12 mouse cellular contexts compared by ENCODE assay signal in the genomic region with DNA sequence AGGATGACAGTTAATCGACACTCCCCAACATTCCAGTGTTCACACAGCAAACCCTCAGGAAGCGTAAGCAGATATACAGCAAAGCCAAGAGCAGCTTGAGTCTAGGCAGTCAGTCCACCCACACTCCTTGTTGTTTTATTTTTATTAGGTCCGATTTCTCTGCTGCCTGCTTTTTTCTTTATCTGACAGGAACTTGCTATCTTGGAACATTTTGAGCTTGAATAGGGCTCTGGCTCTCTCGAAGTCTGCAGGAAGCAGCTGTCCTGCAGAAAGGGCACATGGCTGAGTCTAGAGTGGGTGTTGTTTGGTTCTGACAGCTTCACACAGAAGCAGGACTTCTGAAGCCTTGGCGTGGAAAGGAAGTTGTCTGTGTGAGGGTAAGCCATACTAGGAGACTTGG. TPM values are rescaled to one million over a fixed set of nuclear protein-coding genes. Genes with fewer than 3 reads are reported as not detected.
A peak's percentile ranks its signal among the peaks of the same experiment; 100 is the strongest.
DNase-seq lines count a peak whose midpoint lies in the region; ATAC-seq and TF ChIP-seq lines count a peak whose summit lies in the region.
"Had no signal": no experiment of that assay in that cellular context is flagged by ENCODE, and none has a peak within 500 bp of the region (broad histone marks: within the 10 kb centered on the region; RNA-seq: fewer than 3 reads in every experiment).

No protein-coding gene starts in this region.

- no peak overlapping the region for H3K4me2 ChIP-seq in liver, embryonic 15.5 days
- no peak overlapping the region for H3K4me2 ChIP-seq in liver, embryonic 11.5 days
- H3K4me2 ChIP-seq in heart, embryonic 15.5 days: no peak overlapping the region
- H3K4me2 ChIP-seq in midbrain, postnatal 0 days (ENCODE audit: low read depth, low read length, poor library complexity, severe bottlenecking): no peak overlapping the region

- intact Hi-C loops in heart, postnatal 36 days (cut with DNase I): no loop called here

- peak; percentile 97 for DNase-seq in heart, adult 11 months
- no peak for DNase-seq in heart, postnatal 36 days
- DNase-seq in liver, embryonic 11.5 days (ENCODE audit: low spot score): no peak
- DNase-seq in lung, postnatal 25 days (ENCODE audit: low spot score): peak; percentile 43
- DNase-seq in midbrain, postnatal 0 days (ENCODE audit: low spot score): no peak
- DNase-seq in thymus, postnatal 25 days: no peak
- DNase-seq: gastrocnemius, adult 2 months; thymus, adult 18-20 months had no signal

- TF ChIP-seq CTCF in midbrain, postnatal 0 days (IDR thresholded peaks at IDR 0.05): no peak

- H3K27me3 ChIP-seq in liver, embryonic 15.5 days: peaks cover 8% of the 10 kb centered on the region; the same call in 1 of the 2 replicates
- no peaks in the 10 kb centered on the region for H3K27me3 ChIP-seq in liver, embryonic 11.5 days (replicated peaks; ENCODE audit: control insufficient read depth, insufficient read depth, low read length)
- H3K27me3 ChIP-seq in heart, embryonic 15.5 days: no peaks in the 10 kb centered on the region
- no peaks in the 10 kb centered on the region for H3K27me3 ChIP-seq in midbrain, postnatal 0 days (ENCODE audit: insufficient read depth, low read length)

- H3K36me3 ChIP-seq in liver, embryonic 15.5 days (replicated peaks): no peaks in the 10 kb centered on the region
- H3K36me3 ChIP-seq in liver, embryonic 11.5 days (ENCODE audit: control insufficient read depth, insufficient read depth, low read length): no peaks in the 10 kb centered on the region
- H3K36me3 ChIP-seq in heart, embryonic 15.5 days: no peaks in the 10 kb centered on the region
- no peaks in the 10 kb centered on the region for H3K36me3 ChIP-seq in midbrain, postnatal 0 days (ENCODE audit: insufficient read depth, low read length)

- H3K9ac ChIP-seq in liver, embryonic 15.5 days: no peak overlapping the region
- no peak overlapping the region for H3K9ac ChIP-seq in liver, embryonic 11.5 days (ENCODE audit: low read depth, low read length)
- H3K9ac ChIP-seq in heart, embryonic 15.5 days: no peak overlapping the region
- H3K9ac ChIP-seq in midbrain, postnatal 0 days (replicated peaks; ENCODE audit: low read length, poor library complexity, severe bottlenecking): no peak overlapping the region

- H3K9me3 ChIP-seq in liver, embryonic 15.5 days (replicated peaks): no peaks in the 10 kb centered on the region
- H3K9me3 ChIP-seq in liver, embryonic 11.5 days (ENCODE audit: control insufficient read depth, low read length): no peaks in the 10 kb centered on the region
- H3K9me3 ChIP-seq in heart, embryonic 15.5 days (replicated peaks): no peaks in the 10 kb centered on the region
- H3K9me3 ChIP-seq in midbrain, postnatal 0 days (ENCODE audit: low read length): no peaks in the 10 kb centered on the region

- H3K4me3 ChIP-seq in liver, embryonic 15.5 days (replicated peaks): no peak overlapping the region
- H3K4me3 ChIP-seq in liver, embryonic 11.5 days (ENCODE audit: low read depth, low read length): no peak overlapping the region
- no peak overlapping the region for H3K4me3 ChIP-seq in heart, embryonic 15.5 days
- no peak overlapping the region for H3K4me3 ChIP-seq in midbrain, postnatal 0 days (ENCODE audit: low read depth, low read length)
- H3K4me3 ChIP-seq: gastrocnemius, adult 2 months had no signal

- WGBS in liver, embryonic 15.5 days (ENCODE audit: insufficient replicate concordance): 20% methylated on average over 5 of the region's 5 CpGs
- WGBS in liver, embryonic 11.5 days: 41% methylated on average over 5 of the region's 5 CpGs
- WGBS in heart, embryonic 15.5 days: 21% methylated on average over 5 of the region's 5 CpGs
- whole genome bisulfite sequencing in midbrain, postnatal 0 days: 87% methylated on average over 5 of the region's 5 CpGs

- no peaks in the 10 kb centered on the region for H3K4me1 ChIP-seq in liver, embryonic 15.5 days (replicated peaks)
- 0 out of 2 replicates have a peak, but pooled peaks cover 6% of the 10 kb centered on the region for H3K4me1 ChIP-seq in liver, embryonic 11.5 days (replicated peaks; ENCODE audit: control insufficient read depth, insufficient read depth, low read length)
- H3K4me1 ChIP-seq in heart, embryonic 15.5 days (replicated peaks): peaks cover 29% of the 10 kb centered on the region
- peaks cover 4% of the 10 kb centered on the region for H3K4me1 ChIP-seq in midbrain, postnatal 0 days (ENCODE audit: insufficient read depth, low read length)

- no peak overlapping the region for H3K27ac ChIP-seq in liver, embryonic 15.5 days (replicated peaks)
- no peak overlapping the region for H3K27ac ChIP-seq in liver, embryonic 11.5 days (ENCODE audit: low read depth, low read length)
- H3K27ac ChIP-seq in heart, embryonic 15.5 days: peak overlapping the region; percentile 56
- no peak overlapping the region for H3K27ac ChIP-seq in midbrain, postnatal 0 days (ENCODE audit: low read depth, low read length)
- H3K27ac ChIP-seq: gastrocnemius, adult 2 months had no signal

- 0 out of 2 replicates have a peak, but pooled peaks have one; percentile 42 for ATAC-seq in liver, embryonic 15.5 days (ENCODE audit: insufficient read depth)
- ATAC-seq in liver, embryonic 11.5 days (replicated peaks; ENCODE audit: low FRiP score): no peak
- ATAC-seq in heart, embryonic 15.5 days (replicated peaks; ENCODE audit: insufficient number of reproducible peaks, insufficient read depth, low FRiP score, low read depth): peak; percentile 68
- ATAC-seq in midbrain, postnatal 0 days (ENCODE audit: low FRiP score): no peak
- ATAC-seq: hindbrain, embryonic 16.5 days; midbrain, embryonic 16.5 days had no signal

RNA-seq across cellular contexts. Expression of a gene that starts 11.1 kb away (rescaled TPM):
- total RNA-seq in heart, postnatal 36 days (2021): not detected
- polyA plus RNA-seq in liver, embryonic 15.5 days (2015; fragmentation: Nextera tagmentation; extraction: Ambion mirVana): 0.10 TPM in 1 of 2 replicates, not detected in the other
- polyA plus RNA-seq in liver, embryonic 11.5 days (2014; fragmentation: Nextera tagmentation; extraction: Ambion mirVana): 0.15 TPM in 1 of 2 replicates, not detected in the other
- polyA plus RNA-seq in heart, embryonic 15.5 days (2015; fragmentation: Nextera tagmentation; extraction: Ambion mirVana): 0.14 and 0.32 TPM in 2 replicates
- total RNA-seq in midbrain, postnatal 0 days (2014; rRNA removed): 1.4 TPM in 1 of 2 replicates, not detected in the other
- 0.39 and 0.41 TPM in 2 replicates for polyA plus RNA-seq in midbrain, postnatal 0 days (2015; fragmentation: Nextera tagmentation; extraction: Ambion mirVana)
- polyA plus RNA-seq: hindbrain, embryonic 16.5 days had no signal

RNA-seq across cellular contexts. Expression of a gene that starts 47.1 kb away (rescaled TPM):
- total RNA-seq in heart, postnatal 36 days (2021): 10 to 100 TPM; 28.4 to 28.9 TPM
- polyA plus RNA-seq in liver, embryonic 15.5 days (2015; fragmentation: Nextera tagmentation; extraction: Ambion mirVana): 2.8 and 3.3 TPM in 2 replicates
- polyA plus RNA-seq in liver, embryonic 11.5 days (2014; fragmentation: Nextera tagmentation; extraction: Ambion mirVana): 7.1 TPM in 2 replicates
- polyA plus RNA-seq in heart, embryonic 15.5 days (2015; fragmentation: Nextera tagmentation; extraction: Ambion mirVana): 7.7 and 8.9 TPM in 2 replicates
- total RNA-seq in midbrain, postnatal 0 days (2014; rRNA removed): 65.9 and 85.6 TPM in 2 replicates
- 24.9 and 28.6 TPM in 2 replicates for polyA plus RNA-seq in midbrain, postnatal 0 days (2015; fragmentation: Nextera tagmentation; extraction: Ambion mirVana)

RNA-seq across cellular contexts. Expression of a gene that starts 47.7 kb away (rescaled TPM):
- under 1 TPM in 1 of 2 experiments, not detected in 1; 0.35 TPM for total RNA-seq in heart, postnatal 36 days (2021)
- polyA plus RNA-seq in liver, embryonic 15.5 days (2015; fragmentation: Nextera tagmentation; extraction: Ambion mirVana): 0.16 and 0.18 TPM in 2 replicates
- not detected in 2 replicates for polyA plus RNA-seq in liver, embryonic 11.5 days (2014; fragmentation: Nextera tagmentation; extraction: Ambion mirVana)
- 0.18 TPM in 1 of 2 replicates, not detected in the other for polyA plus RNA-seq in heart, embryonic 15.5 days (2015; fragmentation: Nextera tagmentation; extraction: Ambion mirVana)
- total RNA-seq in midbrain, postnatal 0 days (2014; rRNA removed): 0.28 TPM in 1 of 2 replicates, not detected in the other
- polyA plus RNA-seq in midbrain, postnatal 0 days (2015; fragmentation: Nextera tagmentation; extraction: Ambion mirVana): not detected in 2 replicates
- polyA plus RNA-seq: hindbrain, embryonic 16.5 days; midbrain, embryonic 16.5 days had no signal

Comparison
In these comparisons a context has a peak if more than half of its experiments do, and no peak if none do; other contexts are left out.
1. DNase-seq: peak in heart, adult 11 months (single experiment) and lung, postnatal 25 days (single experiment); none in heart, postnatal 36 days (0 of 2), liver, embryonic 11.5 days (single experiment), midbrain, postnatal 0 days (single experiment) and thymus, postnatal 25 days (single experiment).
2. ATAC-seq: peak in liver, embryonic 15.5 days (single experiment) and heart, embryonic 15.5 days (single experiment); none in liver, embryonic 11.5 days (single experiment) and midbrain, postnatal 0 days (single experiment).